Mouse (Mus musculus) urinary bladder, postnatal 10 days (tissue): Measurements from ENCODE around the gene Rpusd3.

Source experiments
- DNase-seq: peaks from one replicate; pipeline ENCODE4 v3.0.0; 2022; ENCODE audit warnings: low spot score

Rpusd3 gene

DNA sequence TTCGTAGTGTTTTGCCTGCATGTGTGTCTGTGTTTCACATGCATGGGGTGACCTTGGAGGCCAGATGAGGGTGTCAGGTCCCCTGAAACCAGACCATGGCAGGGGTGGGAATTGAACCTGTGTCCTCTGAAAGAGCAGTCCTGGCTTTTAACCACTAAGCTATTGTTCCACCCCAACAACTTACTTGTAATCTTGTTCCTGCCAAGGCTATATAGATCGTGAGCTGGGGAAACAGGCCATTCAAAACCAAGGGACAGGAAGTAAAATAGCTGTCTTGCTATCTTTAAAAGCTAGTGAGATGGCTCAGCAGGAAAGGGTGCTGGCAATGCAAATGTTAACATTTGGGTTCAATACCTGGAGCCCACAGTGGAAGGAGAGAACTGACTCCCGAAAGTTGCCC is 10.8 kb upstream of the Rpusd3 start:
- DNase-seq: no peak

DNA sequence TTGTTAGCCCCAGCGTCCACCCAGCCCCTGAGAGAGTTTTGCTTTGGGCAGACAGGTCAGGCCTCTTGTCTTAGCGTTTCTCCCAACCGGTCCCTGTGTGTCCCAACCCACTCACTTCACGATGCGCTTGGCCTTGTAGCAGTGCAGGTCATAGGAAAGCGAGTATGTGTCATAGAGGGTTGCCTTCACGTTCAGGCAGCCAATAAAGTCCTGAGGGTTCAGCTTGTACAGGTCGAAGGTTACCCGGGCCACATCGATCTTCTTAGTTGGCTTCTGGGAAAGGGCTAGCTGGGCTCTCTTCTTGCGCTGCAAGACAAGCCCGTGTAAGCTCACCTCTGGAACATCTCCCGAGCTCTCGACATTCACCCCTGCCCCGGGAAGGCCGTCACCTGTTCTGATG is 8.9 kb upstream of the Rpusd3 start:
- DNase-seq: no peak

DNA sequence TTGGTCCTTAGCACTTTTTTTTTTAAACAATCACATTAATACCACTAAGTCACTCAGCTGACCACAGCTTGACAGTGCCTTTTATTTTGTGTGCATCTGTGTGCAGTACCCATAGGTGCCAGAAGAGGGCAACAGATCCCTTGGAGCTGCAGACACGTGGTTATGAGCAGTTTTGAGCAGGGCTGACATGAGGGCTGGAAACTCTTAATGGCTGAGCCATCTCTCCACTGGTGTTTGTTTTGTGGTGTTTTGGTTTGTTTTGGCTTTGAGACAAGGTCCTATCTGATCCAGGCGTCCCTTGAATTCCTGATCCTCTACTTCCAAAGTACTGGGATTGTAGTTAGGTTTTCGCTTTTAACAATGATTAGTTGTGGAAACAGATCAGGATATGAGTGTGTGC is 8.3 kb upstream of the Rpusd3 start:
- DNase-seq: no peak

DNA sequence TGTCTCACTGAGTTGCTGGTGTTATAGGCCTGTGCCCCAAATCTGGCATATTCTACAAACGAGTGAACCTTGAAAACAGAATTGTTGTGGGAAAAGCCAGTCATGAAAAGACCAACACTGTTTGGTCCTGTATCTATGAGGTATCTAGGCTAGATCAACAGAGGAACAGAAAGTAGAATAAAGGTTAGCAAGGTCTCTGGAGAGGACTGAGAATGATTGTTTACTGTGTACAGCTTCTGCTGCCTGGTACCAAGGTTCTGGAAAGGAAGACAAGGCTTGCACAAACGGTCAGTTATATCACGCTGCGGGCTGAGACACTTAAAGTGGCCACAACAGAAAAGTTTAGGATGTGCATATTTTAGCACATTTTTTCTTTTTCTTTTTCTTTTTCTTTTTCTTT is 7.6 kb upstream of the Rpusd3 start:
- no peak for DNase-seq

DNA sequence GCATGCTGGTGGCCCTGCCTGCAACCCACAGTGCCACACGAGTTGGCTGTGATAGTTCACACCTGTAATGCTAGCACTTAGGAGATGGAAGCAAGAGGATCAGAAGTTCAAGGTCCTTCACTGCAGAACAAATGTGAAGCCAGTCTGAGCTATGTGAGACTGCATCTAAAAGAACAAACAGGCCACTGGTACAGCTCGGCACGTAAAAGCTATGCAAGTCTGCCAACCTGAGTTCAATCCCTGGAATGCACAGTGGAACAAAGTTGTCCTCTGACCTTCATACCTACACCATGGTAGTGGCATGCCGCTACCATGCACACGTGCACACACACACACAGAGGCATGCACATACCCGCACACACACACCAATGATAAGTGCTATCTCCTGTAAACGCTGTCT is 5.0 kb upstream of the Rpusd3 start:
- DNase-seq: no peak

DNA sequence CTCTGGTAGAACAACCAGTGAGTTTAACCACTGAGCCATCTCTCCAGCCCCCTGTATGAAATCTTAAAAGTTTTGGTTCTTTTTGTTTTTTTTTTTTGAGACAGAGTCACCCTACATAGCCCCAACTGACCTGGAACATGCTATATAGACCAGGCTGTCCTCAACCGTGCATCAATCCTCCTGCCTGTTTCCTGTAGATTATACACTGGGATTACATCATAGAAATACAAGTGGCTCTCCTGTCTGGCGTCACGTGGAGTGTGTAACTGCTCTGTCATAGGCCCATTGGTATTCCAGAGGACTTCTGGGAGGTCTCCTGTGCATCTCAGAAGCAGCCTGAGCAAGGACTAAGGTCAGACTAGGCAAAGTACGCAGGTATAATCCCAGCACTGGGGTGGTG is 3.9 kb upstream of the Rpusd3 start:
- DNase-seq: no peak

DNA sequence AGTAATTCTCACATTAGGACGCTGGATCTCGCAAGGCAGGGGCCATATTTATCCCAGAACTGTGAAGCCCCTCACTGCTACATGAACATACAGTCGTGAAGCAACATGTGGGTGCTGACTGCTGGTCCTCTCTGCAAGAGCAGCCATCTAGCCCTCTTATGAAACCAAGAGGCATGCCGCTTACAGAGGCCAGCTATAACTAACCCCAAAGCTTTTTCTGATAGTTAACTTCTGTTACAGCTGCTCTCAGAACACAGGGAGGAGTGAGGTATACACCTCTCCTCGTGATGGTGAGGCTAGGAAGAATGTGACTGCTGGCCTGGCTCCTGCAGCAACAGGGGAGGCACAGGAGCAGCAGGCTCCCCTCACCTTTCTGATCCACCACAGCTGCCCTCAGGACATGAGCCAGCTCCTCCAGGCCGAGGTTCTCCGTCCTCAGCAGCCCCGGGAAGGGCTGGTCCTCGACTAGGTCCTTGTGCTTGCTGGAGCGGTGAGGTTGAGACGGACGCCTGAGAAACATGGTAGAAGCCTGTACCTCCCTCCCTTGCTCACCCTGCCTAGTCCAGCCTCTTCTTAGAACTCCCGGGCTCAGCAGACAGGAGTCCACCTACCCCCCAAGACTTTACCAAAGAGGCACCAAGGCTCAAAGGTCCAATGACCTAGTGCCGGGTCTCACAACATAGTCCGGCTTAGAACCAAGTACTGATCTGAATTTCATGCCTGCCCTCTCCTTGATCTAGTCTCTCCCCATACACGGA is 520 bp downstream of the Rpusd3 start:
- no peak for DNase-seq

DNA sequence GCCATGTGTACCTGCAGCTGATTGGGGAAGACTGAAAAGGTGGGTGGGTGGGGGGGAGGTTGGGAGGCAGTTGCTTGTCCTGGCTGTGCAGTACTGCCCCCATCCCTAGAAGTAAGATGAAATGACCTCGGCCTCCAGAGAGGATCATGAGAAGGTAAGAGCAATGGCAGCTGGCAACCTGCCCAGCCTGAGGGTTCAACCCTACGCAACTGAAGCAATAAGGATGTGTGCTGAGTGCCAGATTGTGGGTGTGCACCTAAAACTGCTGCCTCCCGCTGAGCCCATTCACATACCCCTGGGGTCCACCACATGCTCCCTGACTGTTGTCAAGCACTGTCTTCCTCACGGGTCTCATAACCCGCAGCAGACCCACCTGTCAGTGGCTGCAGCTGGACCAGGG is 2.7 kb downstream of the Rpusd3 start:
- no peak for DNase-seq

DNA sequence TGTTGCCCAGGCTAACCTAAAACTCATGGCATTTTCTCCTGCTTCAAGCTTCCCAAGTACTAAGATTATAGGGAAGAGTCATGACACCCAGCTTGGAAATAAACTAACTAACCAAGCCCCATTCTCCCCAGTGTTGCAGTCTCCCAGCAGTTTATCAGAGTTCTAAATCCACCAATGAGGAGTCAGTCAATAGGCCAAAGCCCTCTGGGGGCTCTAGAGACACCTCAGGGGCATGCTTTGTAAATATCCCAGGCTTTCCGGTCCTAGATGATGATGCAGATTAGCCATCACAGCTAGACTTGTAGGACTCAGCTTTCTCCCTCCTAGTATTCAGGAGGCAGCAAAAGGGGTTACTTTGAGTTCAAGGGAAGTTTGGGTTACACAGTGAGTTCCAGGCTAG is 9.1 kb downstream of the Rpusd3 start:
- no peak for DNase-seq

DNA sequence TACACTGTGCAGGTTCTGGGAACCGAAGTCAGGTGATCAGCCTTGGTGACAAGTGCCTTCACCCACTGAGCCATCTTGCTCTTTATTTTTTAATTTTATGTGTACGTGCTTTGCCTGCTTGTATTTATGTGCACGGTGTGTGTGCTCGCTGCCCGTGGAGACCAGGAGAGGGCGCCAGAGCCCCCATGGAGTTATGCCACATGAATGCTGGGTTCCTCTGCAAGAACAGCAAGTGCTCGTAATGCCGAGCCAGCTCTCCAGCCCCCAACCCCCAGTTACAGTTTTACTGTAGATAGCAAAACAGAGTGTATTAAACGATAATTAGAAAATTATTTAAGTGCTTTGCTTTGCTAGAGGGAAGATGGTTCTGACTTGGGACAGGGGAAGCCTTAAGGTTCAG is 12.5 kb downstream of the Rpusd3 start:
- no peak for DNase-seq

DNA sequence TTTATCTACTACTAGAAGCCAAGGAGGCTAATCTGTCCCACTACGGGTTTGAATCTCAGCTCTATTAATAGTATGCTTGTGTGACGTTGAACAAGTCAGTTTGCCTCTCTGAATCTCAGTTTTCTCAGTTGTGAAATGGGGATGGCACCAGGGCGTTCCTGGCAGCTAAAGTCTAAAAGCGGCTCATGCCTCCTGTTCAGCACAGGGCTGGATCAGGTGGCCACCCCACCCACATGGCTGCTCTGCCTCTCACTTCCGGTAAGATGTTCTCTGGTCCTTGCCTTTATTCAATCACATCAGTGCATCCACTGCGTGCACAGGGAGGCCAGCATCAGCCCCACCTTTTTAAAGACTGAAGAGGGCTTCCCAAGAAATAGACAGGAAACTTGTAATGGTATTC is 13.7 kb downstream of the Rpusd3 start:
- no peak for DNase-seq

DNA sequence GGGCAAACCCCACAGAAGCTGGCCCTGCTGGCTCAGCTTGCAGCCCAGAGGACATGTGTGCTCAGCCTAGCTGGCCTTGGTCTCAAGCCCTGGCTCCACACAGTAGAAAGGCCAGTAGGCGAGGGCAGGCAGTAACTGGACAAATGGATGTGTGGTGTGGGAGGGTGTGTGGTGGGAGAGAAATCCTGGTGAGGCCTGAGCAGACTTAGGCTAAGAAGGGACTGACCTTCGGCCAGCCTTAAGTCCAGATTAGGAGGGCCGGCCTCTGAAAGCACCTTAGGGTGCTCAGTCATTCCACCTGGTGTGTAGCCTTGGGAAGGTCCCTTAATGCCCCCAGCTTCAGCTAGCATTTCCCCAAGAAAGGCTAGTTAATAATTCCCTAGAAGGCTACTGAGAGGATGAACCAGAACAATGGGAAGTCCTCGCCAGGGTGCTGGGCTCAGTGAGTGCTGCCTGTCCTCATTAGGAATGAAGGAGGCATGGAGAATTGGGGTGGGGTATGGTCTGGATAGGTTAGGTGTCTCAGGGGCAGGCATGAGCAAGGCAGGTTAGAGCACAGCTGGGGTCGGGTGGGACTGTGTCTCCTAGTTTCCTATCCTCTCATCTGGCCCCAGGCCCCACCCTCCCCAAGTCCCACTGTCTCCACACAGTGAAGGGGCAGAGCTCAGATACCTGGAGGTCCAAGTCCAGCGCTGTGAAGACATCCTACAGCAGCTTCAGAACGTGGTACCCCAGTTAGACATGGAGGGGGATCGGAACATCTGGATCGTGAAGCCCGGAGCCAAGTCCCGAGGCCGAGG is 14.3 kb downstream of the Rpusd3 start:
- DNase-seq: no peak

DNA sequence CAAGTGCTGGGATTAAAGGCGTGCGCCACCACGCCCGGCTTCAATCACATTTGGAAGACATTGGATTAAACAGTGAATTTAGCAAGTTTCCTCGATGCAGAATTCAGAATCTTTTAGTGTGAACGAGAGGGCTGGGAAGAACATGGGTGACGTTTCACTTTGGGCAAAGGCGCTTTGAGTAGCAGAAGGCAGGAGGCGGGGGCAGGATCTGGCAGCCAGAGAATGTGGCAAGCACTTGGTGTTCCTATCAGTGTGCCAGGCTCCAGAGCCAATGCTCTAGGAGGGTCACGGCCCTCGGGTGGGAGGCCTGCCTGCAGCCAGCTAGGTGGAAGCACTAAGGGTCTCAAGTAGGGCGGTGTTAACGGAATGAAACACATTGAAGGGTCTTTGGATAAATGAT is 17.0 kb downstream of the Rpusd3 start:
- DNase-seq: no peak

DNA sequence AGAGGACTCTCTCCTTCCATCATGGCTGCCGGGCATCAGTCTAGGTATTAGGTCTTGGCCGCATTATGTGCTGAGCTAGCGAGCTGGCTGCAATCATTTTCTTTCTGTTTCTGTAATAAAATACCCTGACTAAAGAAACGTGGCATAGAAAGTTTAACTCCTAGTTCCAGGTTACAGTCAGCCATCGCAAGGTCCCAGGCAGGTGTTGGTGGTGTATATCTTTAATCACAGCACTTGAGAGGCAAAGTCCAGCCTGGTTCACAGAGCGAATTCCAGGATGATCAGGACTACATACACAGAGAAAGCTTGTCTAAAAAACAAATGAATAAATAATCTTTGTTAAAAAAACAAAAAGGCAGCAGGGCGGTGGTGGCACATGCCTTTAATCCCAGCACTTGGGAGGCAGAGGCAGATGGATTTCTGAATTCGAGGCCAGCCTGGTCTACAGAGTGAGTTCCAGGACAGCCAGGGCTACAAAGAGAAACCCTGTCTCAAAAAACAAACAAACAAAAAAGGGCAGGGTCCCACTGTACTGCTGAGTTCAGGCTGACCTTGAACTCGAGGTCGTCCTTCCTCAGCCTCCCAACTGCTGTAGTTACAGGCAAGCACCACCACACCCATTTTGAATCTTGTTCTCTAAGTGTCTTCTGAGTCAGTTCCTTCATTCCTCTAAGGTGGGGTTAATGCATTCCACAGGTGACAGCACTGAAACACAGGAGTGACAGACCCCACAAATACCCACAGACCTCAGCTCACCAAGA is 22.7 kb downstream of the Rpusd3 start:
- no peak for DNase-seq

DNA sequence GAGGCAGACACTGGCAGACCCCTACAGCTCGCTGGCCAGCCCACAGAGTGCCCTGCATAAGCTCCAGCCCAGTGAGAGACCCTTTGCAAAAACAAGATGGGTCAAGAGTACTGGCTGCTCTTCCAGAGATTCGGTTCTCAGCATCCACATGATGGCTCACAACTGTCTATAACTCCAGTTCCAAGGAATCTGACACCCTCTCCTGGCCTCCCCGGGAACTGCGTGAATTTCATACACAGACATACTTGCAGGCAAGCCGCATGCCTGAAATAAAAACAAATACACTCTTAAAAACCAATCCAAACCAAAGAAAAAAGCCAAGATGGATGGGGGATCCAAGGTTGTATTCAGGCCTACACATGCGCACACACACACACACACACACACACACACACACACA is 23.6 kb downstream of the Rpusd3 start:
- no peak for DNase-seq

DNA sequence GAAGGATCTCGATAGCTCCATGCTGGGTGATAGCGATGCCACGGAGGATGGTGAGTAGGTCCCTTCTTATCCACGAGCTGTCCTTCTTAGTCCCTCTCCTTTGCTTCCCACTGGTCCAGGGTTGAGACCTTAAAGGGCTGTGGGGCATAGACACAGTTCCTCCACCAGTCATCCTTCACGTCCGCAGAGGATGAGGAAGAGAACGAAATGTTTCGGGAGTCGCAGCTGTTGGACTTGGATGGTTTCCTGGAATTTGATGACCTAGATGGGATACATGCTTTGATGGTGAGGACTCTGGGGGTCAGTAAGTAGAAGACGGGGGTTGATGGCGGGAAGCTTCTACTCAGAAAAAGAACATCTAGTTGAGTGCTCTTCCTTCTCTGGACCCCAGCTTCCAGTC is 24.3 kb downstream of the Rpusd3 start:
- no peak for DNase-seq

DNA sequence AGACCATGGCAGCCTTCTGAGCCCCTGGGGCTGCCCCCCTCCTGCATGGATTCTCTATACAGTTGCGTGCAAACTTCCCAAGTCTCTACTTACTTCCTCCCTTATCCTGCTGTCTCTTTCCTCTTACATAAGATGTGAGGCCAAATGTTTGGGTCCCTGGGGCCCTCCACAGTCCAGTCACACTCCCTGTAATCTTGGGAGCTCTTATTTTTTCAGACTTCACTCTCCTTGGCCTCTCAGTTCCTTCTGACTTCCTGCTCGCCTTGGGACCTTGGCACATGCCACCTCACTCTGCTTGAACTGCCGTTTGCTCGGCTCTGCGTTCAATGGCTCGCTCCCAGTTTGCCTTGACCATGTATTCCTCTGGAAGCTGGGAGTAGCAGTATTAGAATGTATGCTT is 25.2 kb downstream of the Rpusd3 start:
- DNase-seq: no peak

DNA sequence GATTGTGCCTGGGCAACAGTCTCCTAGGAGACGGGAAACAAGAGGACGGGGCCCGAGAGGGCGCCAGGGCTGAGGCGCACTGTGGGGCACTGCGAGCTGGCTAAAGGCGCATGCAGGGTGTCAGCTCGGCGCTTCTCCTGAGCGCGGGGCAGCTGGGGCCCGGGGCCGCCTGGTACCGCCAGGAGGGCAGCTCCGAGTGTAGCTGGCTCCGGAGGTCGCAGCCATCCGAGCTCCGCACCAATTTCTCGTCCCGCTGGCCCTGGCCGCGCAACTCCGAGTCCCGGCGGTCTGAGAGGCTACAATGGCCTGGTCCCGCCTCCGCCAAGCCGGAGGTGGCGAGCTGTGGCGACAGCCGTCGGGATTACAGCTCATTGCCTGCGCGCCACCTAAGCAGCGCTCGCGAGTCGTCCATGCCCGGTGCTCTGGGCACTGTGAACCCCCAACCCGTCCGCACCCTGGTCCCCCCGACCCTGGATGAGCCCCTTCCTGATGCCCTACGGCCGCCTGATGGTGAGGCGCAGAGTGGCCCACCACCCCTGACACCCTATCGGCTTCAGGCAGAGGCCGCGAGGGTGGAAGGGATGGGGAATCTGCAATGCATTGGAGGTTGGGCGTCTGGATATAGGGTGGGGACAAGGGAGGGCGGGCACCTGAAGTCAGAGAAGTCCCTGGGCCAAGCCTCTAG is 26.6 kb downstream of the Rpusd3 start:
- DNase-seq: no peak

DNA sequence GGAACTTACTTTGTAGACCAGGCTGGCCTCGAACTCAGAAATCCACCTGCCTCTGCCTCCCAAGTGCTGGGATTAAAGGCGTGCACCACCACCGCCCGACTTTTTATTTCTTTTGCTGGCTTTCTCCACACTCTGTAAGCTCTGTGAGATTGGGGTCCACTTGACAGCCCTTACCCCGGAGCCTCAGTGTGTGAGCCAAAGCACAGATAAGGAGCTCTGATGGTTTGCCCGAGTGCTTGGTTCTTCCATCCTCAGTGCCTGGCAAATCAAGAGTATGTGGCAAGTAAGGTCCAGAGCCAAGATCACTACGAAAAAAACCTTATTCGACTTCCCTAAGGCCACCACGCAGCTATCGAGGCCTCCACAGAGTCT is 27.1 kb downstream of the Rpusd3 start:
- DNase-seq: no peak

DNA sequence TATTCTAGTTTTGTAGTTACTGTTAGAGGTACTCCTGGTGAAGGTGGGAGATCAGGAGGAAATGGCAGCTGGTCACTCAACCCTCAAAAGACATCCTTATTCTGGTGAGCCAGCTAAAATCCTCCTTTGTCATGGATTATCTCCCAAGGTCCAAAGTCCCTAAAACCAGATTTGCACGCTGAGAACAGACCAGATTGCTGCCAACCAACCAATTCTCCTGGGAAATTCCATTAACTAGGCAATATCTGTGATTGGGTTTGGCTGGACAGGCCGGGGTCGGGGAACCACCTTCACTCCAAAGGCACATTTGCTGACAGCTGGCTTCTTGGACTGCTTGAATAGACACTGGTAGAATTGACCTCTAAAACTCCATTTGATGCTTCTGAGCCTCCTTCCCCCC is 28.4 kb downstream of the Rpusd3 start:
- no peak for DNase-seq

DNA sequence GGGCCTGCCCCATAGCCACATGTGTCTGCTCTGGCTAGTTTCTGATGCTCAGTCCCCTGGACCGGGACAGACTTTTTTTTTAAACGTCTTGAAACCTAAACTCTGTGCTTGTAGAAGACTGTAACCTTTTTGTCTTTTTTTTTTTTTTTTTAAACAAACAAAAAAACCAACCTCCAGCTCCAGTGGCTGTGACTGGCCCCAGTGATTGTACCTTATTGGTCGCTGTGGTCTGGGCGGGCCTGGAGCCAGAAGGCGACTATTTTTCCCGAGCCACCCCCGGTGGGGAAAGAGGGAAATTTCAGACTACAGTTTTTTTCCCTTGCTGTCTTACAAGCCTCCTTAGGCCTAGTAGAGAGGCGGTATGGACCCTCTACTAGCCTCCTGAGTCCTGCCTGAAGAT is 30.2 kb downstream of the Rpusd3 start, which contains the start of gene Ttll3:
Gene Ttll3, plus strand, starts transcription at position 301 of the 400 bp plus-strand sequence.
- DNase-seq: no peak

DNA sequence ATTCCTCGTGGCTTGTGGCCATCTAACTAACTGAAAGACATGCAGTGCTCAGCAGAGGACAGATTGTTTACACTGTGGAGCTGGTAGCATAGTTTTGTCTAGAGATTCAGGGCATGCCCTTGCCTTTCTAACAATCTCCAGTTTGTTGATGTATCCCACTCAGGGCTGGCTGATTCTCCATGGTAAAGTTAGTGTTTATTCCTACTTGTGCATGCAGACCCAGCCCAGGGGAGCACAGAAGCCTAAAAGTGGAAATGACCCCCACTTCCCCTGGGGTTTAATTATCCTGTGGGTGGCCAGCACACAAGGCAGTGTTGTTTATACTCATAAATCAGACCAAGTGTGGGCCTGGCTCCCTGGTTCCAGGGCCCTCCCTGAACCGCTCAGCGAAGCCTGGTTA is 33.1 kb downstream of the Rpusd3 start:
- no peak for DNase-seq
